Mouse (Mus musculus) layer of hippocampus, adult 11-12 months (tissue): ENCODE results near the gene Slc34a1.
"Not testable (repeated sequence)": the region's sequence is repeated elsewhere in the genome, so short reads cannot be mapped to it uniquely, and the experiment has no call there.

ENCODE experiments used
- DNase-seq: peaks from one replicate; pipeline ENCODE4 v3.0.0; 2022; ENCODE audit warnings: low spot score

The Slc34a1 gene

GRCm38 (mm10) chr13:55404853-55405782, 7.1 kb downstream of the Slc34a1 start:
- peak; percentile 78 for DNase-seq

GRCm38 (mm10) chr13:55405783-55406390, 7.9 kb downstream of the Slc34a1 start:
- no peak for DNase-seq

GRCm38 (mm10) chr13:55407341-55407740, 9.4 kb downstream of the Slc34a1 start:
- no peak for DNase-seq

- DNase-seq, result no peak
Measured at GRCm38 (mm10) chr13:55408546-55409120, 10.6 kb downstream of the Slc34a1 start.

- no peak for DNase-seq
Measured at GRCm38 (mm10) chr13:55411826-55412225, 13.8 kb downstream of the Slc34a1 start.

GRCm38 (mm10) chr13:55412643-55413307, 14.8 kb downstream of the Slc34a1 start:
- no peak for DNase-seq

GRCm38 (mm10) chr13:55413333-55413732, 15.3 kb downstream of the Slc34a1 start:
- no peak for DNase-seq

- DNase-seq, result peak; percentile 73
Measured at GRCm38 (mm10) chr13:55414743-55415380, 16.9 kb downstream of the Slc34a1 start, which contains the start of gene Pfn3. Gene Pfn3 (minus strand): TSS chr13:55415232.

GRCm38 (mm10) chr13:55418004-55418403, 20.0 kb downstream of the Slc34a1 start:
- DNase-seq, result peak; percentile 85

GRCm38 (mm10) chr13:55419142-55419541, 21.2 kb downstream of the Slc34a1 start:
- DNase-seq, result no peak

- no peak for DNase-seq
Measured at GRCm38 (mm10) chr13:55420018-55420932, 22.3 kb downstream of the Slc34a1 start.

GRCm38 (mm10) chr13:55420933-55421800, 23.2 kb downstream of the Slc34a1 start:
- DNase-seq, result peak; percentile 66

GRCm38 (mm10) chr13:55426613-55427012, 28.6 kb downstream of the Slc34a1 start, which contains the start of gene F12:
Gene F12 (minus strand): TSS chr13:55426793.
- DNase-seq, result no peak

GRCm38 (mm10) chr13:55429226-55429888, 31.4 kb downstream of the Slc34a1 start:
- DNase-seq, result no peak

- no peak for DNase-seq
Measured at GRCm38 (mm10) chr13:55430566-55430965, 32.6 kb downstream of the Slc34a1 start.

GRCm38 (mm10) chr13:55431889-55432685, 34.1 kb downstream of the Slc34a1 start:
- DNase-seq, result no peak

- DNase-seq, result not testable (repeated sequence)
Measured at GRCm38 (mm10) chr13:55437111-55437629, 39.2 kb downstream of the Slc34a1 start.

- no peak for DNase-seq
Measured at GRCm38 (mm10) chr13:55443799-55444285, 45.9 kb downstream of the Slc34a1 start.
